Mouse (Mus musculus): ENCODE measurements at regions not wholly inside any gene's neighbourhood (a gene's known extent, or its start where the extent isn't known, plus 50 kb on each side); places are given as distances from the start of the nearest gene placed in this dataset.

DNA sequence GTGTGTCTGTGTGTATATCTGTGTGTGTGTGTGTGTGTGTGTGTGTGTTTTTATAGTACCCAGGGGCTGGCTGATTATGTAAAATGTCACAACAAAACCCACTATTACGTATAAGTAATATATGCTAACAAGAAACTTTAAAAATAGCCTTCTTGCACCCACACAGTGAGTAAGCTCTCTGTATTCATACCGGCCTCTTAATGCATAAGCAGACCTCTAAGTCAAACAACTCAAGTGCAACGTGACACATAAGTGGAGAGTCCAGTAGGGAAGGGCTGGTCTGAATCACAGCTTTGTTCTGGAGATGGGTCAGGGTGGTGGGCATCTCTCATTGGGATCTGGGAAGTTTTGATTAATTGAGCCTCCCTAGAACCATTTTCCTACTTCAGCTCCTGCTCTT lies 107.7 kb upstream of the Kdm8 start:
- no peak for TF ChIP-seq POLR2A (IDR thresholded peaks at IDR 0.05; ENCODE audit: borderline replicate concordance, extremely low read depth, low read depth, low read length)
- no peak for TF ChIP-seq CTCF (IDR thresholded peaks at IDR 0.05; ENCODE audit: insufficient read depth, low read length)
